Mouse (Mus musculus): ENCODE results near the gene Myom3. TPM values are rescaled to one million over a fixed set of nuclear protein-coding genes. Genes with fewer than 3 reads are reported as not detected.

The Myom3 gene
- polyA plus RNA-seq, 1 experiment from 2014 or later: 5.4 TPM

DNA sequence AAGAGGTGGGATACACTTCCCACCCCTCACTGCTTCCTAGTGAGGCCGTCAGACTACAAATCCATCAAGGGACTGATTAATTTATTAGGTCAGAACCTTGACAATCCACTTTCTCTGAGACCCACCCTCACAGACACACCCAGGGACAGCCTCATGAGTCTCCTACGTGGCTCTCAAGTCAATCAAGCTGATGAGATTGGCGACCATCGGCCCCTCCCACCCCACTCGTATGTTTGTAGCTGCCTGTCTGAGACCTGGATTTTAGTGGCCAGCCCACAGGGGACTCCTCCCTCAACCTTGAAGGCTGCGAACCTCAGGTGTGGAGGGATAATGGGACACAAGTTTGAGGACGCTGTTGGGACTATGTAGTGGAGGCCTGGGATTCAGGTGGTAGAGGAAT is 20.4 kb upstream of the Myom3 start:
- Histone ChIP-seq H3K27ac (no peak overlapping the region), H3K9me3 (peaks cover 3% of the 10 kb centered on the region; the same call in 1 of the 2 replicates), H3K9ac (no peak overlapping the region), H3K4me2 (replicated peaks) (no peak overlapping the region), H3K4me3 (no peak overlapping the region), H3K4me1 (peaks cover 17% of the 10 kb centered on the region; the same call in 1 of the 2 replicates), H3K27me3 (no peaks in the 10 kb centered on the region), H3K36me3 (no peaks in the 10 kb centered on the region)
- no peak for ATAC-seq (ENCODE audit: low FRiP score, low read depth)
- WGBS: 50% methylated on average over 7 of the region's 7 CpGs

DNA sequence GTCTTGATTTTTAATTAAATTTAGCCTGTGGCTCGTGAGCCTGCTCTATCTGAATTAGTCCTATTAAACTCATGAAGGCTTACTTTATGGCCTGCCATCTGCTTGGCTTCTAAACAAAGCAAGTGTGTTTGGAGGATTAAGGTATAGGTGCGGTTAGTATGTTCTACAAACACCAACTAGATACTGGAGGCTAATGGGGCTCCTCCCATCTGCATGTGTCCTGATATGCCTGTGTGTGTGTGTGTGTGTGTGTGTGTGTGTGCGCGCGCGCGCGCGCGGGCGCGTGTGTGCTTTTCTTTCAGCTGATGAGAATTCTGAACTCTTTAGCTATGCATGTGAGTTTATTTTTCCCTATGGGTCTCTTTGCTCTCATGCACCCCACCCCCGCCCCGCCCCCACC is 19.8 kb upstream of the Myom3 start:
- Histone ChIP-seq H3K36me3 (no peaks in the 10 kb centered on the region), H3K4me1 (peaks cover 17% of the 10 kb centered on the region; the same call in 1 of the 2 replicates), H3K4me2 (replicated peaks) (no peak overlapping the region), H3K27me3 (no peaks in the 10 kb centered on the region), H3K9me3 (no peaks in the 10 kb centered on the region), H3K4me3 (no peak overlapping the region), H3K27ac (no peak overlapping the region), H3K9ac (no peak overlapping the region)
- ATAC-seq (ENCODE audit: low FRiP score, low read depth): no peak
- WGBS: 84% methylated on average over 14 of the region's 14 CpGs

DNA sequence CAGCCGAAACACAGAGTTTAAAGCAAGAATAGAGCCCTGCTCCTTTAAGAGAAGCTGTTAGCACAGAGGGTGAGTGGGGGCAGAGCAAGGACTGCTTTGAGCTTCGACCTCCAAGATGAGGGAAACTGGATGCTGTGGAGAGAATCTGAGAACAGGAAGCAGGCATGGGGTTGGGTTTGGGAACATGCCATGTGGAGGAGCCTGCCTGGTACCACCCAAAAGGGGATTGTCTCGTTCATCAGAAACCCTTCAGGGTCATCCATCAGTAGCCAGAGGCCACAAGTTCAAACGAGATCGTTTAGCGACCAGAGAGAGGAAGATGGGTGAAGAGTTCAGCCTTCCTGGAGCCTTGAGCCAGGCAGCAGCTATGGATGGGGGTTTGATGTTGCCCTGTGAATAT is 16.0 kb upstream of the Myom3 start:
- H3K27ac ChIP-seq: no peak overlapping the region
- WGBS: 14% methylated on average over 6 of the region's 6 CpGs
- H3K9me3 ChIP-seq: no peaks in the 10 kb centered on the region
- no peak for ATAC-seq (ENCODE audit: low FRiP score, low read depth)
- no peak overlapping the region for H3K9ac ChIP-seq
- no peak overlapping the region for H3K4me3 ChIP-seq
- H3K36me3 ChIP-seq: no peaks in the 10 kb centered on the region
- H3K4me1 ChIP-seq: peaks cover 10% of the 10 kb centered on the region; the same call in 1 of the 2 replicates
- no peaks in the 10 kb centered on the region for H3K27me3 ChIP-seq
- H3K4me2 ChIP-seq (replicated peaks): no peak overlapping the region

DNA sequence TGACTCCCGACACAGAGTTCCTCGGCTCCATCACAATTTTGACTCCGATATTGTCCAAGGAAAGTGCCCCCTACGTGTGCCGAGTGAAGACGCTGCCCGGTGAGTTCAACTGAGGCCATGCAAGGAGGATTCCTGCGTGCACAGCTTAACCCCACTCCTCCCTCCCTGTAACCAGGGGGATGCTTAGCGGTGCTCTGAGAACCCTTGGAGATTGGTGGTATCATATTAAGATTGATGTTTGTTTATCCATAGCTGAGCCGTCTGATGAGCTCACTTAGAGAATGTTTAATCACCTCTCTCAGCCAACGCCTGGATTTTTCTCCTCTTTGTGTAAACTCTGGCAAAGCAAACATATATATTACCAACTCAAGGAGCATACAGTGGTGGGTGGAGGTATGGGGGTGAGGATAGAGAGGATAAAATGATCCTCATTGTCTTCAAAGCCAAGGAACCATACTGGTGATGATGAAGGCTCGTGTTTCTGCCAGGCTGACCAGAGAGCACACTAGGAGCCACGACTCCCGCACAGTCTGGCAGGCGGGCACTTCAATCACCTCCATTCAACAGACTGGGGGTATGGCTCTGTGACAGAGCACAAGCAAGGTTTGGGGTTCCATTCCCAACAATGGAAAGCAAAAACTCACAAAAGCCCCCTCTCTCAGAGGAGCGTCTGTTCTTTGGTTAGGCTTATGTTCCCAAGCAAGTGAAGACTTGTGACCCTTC is 14.6 kb upstream of the Myom3 start:
- H3K4me1 ChIP-seq: peaks cover 7% of the 10 kb centered on the region; the same call in 1 of the 2 replicates
- no peak overlapping the region for H3K9ac ChIP-seq
- H3K9me3 ChIP-seq: no peaks in the 10 kb centered on the region
- H3K36me3 ChIP-seq: no peaks in the 10 kb centered on the region
- H3K4me3 ChIP-seq: no peak overlapping the region
- WGBS: 55% methylated on average over 16 of the region's 16 CpGs
- ATAC-seq (ENCODE audit: low FRiP score, low read depth): no peak
- H3K27me3 ChIP-seq: no peaks in the 10 kb centered on the region
- H3K27ac ChIP-seq: no peak overlapping the region
- no peak overlapping the region for H3K4me2 ChIP-seq (replicated peaks)

DNA sequence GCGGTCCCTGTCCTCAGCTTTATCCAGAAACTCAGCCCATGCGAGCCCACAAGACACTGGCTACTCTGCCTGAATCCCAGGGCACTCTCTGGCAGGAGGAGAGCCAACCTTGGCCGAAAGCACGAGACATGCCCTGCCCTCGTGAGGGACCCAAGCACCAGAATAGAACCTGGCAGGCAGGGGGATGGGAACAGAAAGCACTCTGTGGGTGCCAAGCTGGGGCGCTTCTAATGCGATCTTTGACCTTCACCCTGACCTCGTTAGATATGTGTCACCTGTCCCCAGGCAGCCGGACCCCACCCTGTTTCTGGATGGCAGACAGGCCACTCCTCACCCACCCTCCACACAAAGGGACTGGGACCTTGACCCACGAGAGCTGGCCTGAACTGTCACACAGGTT is 13.9 kb upstream of the Myom3 start:
- Histone ChIP-seq H3K4me1 (peaks cover 7% of the 10 kb centered on the region; the same call in 1 of the 2 replicates), H3K9ac (no peak overlapping the region), H3K9me3 (no peaks in the 10 kb centered on the region), H3K36me3 (no peaks in the 10 kb centered on the region), H3K27me3 (no peaks in the 10 kb centered on the region), H3K27ac (no peak overlapping the region), H3K4me3 (no peak overlapping the region), H3K4me2 (replicated peaks) (no peak overlapping the region)
- 76% methylated on average over 10 of the region's 10 CpGs for WGBS
- no peak for ATAC-seq (ENCODE audit: low FRiP score, low read depth)

DNA sequence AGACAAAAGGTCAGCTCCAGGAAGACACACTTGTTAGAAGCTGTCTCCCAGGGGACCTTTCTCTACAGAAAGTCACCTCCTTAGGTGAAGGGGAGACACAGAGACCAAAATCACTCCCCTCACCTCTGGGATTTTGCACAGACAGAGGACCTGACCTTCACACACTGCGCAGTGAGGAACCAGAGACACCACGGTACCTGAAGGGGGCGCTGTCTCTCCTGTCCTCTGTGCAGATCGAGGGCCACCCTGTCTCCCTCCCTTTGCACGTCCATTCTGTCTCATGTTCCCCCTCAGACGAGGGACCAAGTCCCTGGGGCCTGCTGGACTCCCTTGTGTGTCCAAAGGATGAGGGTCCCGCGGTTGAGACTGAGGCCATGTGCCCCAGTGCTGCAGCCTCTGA is 8.6 kb upstream of the Myom3 start:
- WGBS: 77% methylated on average over 8 of the region's 8 CpGs
- H3K9me3 ChIP-seq: peaks cover 14% of the 10 kb centered on the region

DNA sequence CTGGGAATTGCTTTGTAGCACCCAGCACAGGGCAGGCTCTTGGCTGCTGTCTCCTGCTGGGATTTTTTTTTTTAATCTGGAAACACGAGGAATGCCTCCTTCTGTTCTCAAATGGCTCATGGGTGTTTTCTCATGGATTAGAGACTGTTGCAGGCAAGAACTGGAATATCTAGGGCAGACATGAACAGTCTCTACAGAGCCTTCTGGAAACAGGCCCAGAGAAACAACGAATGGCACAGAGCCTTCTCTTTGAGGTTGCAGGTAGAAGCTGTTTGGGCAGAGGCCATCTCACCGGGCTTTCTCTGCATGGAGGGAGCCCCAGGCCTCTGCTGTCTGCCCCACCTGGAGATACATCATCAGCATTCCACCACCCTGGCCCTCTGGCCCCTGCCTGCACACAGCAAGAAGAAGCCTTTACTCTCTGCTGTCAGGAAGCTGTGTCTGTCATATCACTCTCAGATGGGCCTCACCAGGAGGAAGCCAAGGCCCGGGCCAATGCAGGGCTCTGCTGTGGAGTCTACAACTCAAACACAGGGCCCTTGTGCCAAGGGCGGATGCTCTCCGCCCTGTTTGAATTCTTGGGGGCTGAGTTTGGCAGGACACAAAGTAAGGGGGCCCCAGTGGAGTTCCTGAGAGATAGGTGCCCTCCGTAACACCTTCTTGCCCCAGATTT is 7.3 kb upstream of the Myom3 start:
- no peak overlapping the region for H3K4me2 ChIP-seq (replicated peaks)
- no peaks in the 10 kb centered on the region for H3K36me3 ChIP-seq
- no peaks in the 10 kb centered on the region for H3K4me1 ChIP-seq
- H3K9me3 ChIP-seq: peaks cover 14% of the 10 kb centered on the region
- no peak overlapping the region for H3K9ac ChIP-seq
- no peak overlapping the region for H3K4me3 ChIP-seq
- H3K27ac ChIP-seq: no peak overlapping the region
- H3K27me3 ChIP-seq: no peaks in the 10 kb centered on the region
- ATAC-seq (ENCODE audit: low FRiP score, low read depth): no peak; the same call in 1 of the 2 replicates
- 70% methylated on average over 7 of the region's 7 CpGs for WGBS

More for the DNA sequence above, 8.6 kb upstream of the Myom3 start:
- Histone ChIP-seq H3K36me3 (no peaks in the 10 kb centered on the region), H3K27ac (no peak overlapping the region), H3K4me2 (replicated peaks) (no peak overlapping the region), H3K4me3 (no peak overlapping the region), H3K4me1 (no peaks in the 10 kb centered on the region), H3K9ac (no peak overlapping the region), H3K27me3 (no peaks in the 10 kb centered on the region)
- ATAC-seq (ENCODE audit: low FRiP score, low read depth): no peak

DNA sequence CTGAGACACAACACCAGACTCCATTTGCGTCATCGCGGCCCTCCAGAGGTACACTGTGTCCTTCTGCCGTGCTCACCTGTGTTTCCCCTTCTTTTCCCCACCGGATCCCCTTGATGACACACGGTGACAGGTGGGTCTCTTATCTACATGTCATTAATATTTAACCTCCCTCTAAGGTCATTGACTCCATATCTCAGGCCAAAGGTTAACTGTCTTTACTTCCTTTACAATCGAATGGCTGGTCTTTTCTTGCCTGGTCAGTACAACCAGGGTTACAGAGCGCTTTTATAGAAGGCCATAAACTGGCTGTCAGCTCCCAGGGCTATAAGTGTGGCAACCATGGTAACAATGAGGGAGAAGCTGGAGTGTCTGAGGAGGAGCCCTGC is 6.7 kb upstream of the Myom3 start:
- ATAC-seq (ENCODE audit: low FRiP score, low read depth): no peak
- 50% methylated on average over 8 of the region's 8 CpGs for WGBS

DNA sequence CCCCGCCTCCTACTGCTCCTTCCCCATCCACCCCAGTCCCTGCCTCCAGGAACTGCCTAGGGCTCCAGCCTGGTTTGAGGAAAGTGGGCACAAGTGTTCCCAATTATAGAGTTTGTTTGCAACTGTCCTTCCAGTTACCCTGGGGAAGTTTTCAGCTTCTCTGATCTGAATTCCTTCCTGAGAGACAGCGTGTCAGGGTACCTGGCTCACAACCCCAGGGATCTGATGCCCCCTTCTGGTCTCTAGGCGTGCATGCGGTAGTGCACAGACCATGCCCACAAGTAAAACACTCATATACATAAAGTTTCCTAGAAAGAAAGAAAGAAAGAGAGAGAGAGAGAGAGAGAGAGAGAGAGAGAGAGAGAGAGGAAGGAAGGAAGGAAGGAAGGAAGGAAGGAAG is 1.2 kb upstream of the Myom3 start:
- ATAC-seq (ENCODE audit: low FRiP score, low read depth): no peak
- H3K27ac ChIP-seq: no peak overlapping the region
- WGBS: 32% methylated on average over 4 of the region's 4 CpGs

More for the DNA sequence above, 6.7 kb upstream of the Myom3 start:
- no peak overlapping the region for H3K4me2 ChIP-seq (replicated peaks)
- no peak overlapping the region for H3K4me3 ChIP-seq
- H3K9me3 ChIP-seq: peaks cover 14% of the 10 kb centered on the region
- no peaks in the 10 kb centered on the region for H3K27me3 ChIP-seq
- H3K27ac ChIP-seq: no peak overlapping the region
- H3K36me3 ChIP-seq: no peaks in the 10 kb centered on the region
- no peak overlapping the region for H3K9ac ChIP-seq
- H3K4me1 ChIP-seq: no peaks in the 10 kb centered on the region

DNA sequence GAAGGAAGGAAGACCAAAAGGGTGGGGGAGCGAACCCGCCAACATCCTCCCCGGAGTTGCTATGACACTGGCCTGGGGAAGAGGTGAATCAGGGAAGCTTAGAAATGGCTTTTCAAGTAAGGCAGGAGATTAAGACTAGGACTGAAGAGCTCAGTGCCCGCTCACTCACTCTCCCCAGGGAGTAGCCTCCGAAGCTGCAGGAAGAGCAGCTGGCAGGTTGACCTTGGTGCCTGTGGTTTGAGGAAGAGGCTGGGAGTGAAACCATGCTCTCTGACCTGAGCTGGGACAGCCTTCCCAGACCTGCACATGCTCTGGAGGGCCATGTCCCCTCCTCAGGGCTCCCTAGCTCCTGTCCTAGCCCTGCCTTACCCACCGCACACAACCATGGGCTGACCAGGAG is 690 bp upstream of the Myom3 start:
- Histone ChIP-seq H3K27me3 (peaks cover 10% of the 10 kb centered on the region; the same call in 1 of the 2 replicates), H3K36me3 (no peaks in the 10 kb centered on the region), H3K4me3 (no peak overlapping the region), H3K9me3 (peaks cover 10% of the 10 kb centered on the region), H3K4me2 (replicated peaks) (no peak overlapping the region), H3K9ac (no peak overlapping the region), H3K27ac (no peak overlapping the region), H3K4me1 (peaks cover 12% of the 10 kb centered on the region; the same call in 1 of the 2 replicates)
- no peak for ATAC-seq (ENCODE audit: low FRiP score, low read depth)
- WGBS: 54% methylated on average over 6 of the region's 6 CpGs

More for the DNA sequence above, 1.2 kb upstream of the Myom3 start:
- Histone ChIP-seq H3K27me3 (peaks cover 10% of the 10 kb centered on the region; the same call in 1 of the 2 replicates), H3K4me3 (no peak overlapping the region), H3K4me2 (replicated peaks) (no peak overlapping the region), H3K9me3 (peaks cover 14% of the 10 kb centered on the region), H3K36me3 (no peaks in the 10 kb centered on the region), H3K9ac (no peak overlapping the region), H3K4me1 (peaks cover 12% of the 10 kb centered on the region; the same call in 1 of the 2 replicates)

DNA sequence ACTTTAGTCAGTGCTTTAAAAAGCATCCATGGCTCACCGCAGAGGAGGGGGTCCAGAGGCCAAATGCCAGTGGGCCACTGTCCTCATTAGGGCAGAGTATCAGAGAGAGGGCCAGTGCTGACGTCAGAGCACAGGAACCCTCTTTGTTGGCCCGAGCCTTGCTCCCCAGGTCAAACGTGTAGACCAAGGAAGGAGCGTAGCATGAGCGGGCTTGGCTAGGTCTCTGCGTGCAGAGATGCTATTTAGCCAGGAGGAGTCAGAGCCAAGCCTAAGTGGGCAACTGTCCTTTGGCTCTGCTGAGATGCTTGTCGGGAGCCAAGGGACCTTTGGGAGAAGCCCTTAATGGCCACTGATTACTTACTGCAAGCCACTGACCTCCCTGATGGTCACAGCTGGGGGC is 1.5 kb downstream of the Myom3 start:
- Histone ChIP-seq H3K4me3 (no peak overlapping the region), H3K9me3 (no peaks in the 10 kb centered on the region), H3K4me2 (replicated peaks) (0 out of 2 replicates have a peak overlapping the region, but pooled peaks have one; percentile 1), H3K27me3 (peaks cover 10% of the 10 kb centered on the region; the same call in 1 of the 2 replicates), H3K4me1 (peaks cover 12% of the 10 kb centered on the region; the same call in 1 of the 2 replicates), H3K9ac (no peak overlapping the region), H3K27ac (no peak overlapping the region), H3K36me3 (no peaks in the 10 kb centered on the region)
- WGBS: 65% methylated on average over 8 of the region's 8 CpGs
- no peak for ATAC-seq (ENCODE audit: low FRiP score, low read depth)

DNA sequence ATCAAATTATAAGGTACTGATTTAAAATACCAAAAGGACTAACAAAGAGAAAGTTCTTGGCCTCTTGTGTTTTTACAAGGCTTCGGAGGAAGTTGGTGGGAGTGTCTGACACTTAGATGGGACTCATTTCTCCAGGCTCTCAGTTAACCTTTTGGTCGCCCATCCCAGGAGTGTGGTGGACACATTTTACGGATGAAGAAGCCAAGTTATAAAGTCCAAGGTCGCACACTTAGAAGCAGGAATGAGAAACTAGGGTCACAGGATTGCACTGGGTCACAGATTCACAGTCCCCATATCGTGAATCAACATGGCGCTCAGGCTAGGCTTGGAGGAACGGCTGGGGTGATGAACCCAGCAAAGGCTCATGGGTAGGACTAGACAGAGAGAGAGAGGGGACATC is 2.1 kb downstream of the Myom3 start:
- Histone ChIP-seq H3K4me3 (no peak overlapping the region), H3K9me3 (no peaks in the 10 kb centered on the region), H3K27me3 (peaks cover 10% of the 10 kb centered on the region; the same call in 1 of the 2 replicates), H3K4me2 (replicated peaks) (no peak overlapping the region), H3K27ac (no peak overlapping the region), H3K36me3 (no peaks in the 10 kb centered on the region), H3K4me1 (peaks cover 12% of the 10 kb centered on the region; the same call in 1 of the 2 replicates), H3K9ac (no peak overlapping the region)
- 76% methylated on average over 7 of the region's 7 CpGs for WGBS
- ATAC-seq (ENCODE audit: low FRiP score, low read depth): no peak
